Mouse (Mus musculus): ENCODE measurements around the gene Cplane1.

GRCm38 (mm10) chr15:8305474-8305873, 136.6 kb downstream of the Cplane1 start:
- TF ChIP-seq MAX (IDR thresholded peaks at IDR 0.05; ENCODE audit: low read depth) (no peak), POLR2A (IDR thresholded peaks at IDR 0.05; ENCODE audit: insufficient read length, low read depth) (no peak), SRF (IDR thresholded peaks at IDR 0.05; ENCODE audit: control insufficient read depth, insufficient read length, low read depth) (no peak), POLR2AphosphoS2 (IDR thresholded peaks at IDR 0.05; ENCODE audit: insufficient read length, low read depth) (no peak), TCF12 (IDR thresholded peaks at IDR 0.05; ENCODE audit: insufficient read depth, poor library complexity, severe bottlenecking) (no peak), E2F4 (IDR thresholded peaks at IDR 0.05; ENCODE audit: insufficient read depth) (no peak), MYOG (IDR thresholded peaks at IDR 0.05; ENCODE audit: control insufficient read depth in 1 of 3, insufficient read depth in 1 of 3, insufficient read length in 2 of 3, low read depth in 2 of 3) (no peak)

All from myocyte (in vitro differentiated cells).